Mouse (Mus musculus): ENCODE measurements around the gene Ckmt2. TPM values are rescaled to one million over a fixed set of nuclear protein-coding genes. Genes with fewer than 3 reads are reported as not detected.

Gene Ckmt2
- polyA plus RNA-seq, 2 experiments, result 1.2 TPM

DNA sequence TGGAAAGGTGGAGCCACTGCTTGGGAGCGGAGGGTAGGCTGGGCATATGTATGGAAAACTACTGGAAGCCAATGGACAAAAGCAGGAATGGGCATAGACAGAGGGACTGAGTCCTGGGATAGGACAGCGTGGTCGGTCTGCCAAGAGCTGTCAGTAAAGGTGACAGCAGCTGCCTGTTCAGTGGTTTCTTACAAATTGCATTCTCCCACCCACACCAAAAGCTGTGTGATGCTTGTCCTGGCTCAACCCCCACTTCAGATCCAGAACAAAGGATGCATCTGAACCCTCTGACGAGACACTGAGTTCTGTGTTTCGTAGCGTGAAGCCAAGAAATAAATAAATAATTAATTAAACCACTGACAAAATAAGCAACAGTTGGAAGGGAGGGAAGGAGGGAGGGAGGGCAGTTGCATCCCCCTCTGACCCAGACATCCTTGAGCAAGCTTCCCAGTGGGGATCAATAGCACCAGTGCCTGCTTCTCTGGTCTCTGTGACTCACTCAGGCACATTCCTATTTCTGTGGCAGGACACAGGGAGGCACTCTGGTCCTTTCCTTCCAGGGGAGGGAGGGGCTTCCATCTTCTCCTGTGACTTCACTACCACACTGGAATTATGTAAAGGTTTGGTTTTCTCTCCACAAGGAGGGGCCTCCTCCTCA, 39.0 kb upstream of the Ckmt2 start:
- TF ChIP-seq POLR2A (IDR thresholded peaks at IDR 0.05; ENCODE audit: borderline replicate concordance, extremely low read depth, insufficient read depth, insufficient read length), result no peak
- Histone ChIP-seq H3K4me1 (ENCODE audit: control insufficient read depth, insufficient read depth, low read length) (peaks cover 8% of the 10 kb centered on the region), H3K27ac (replicated peaks; ENCODE audit: low read depth, low read length) (no peak overlapping the region), H3K9ac (ENCODE audit: low read depth, low read length, severe bottlenecking) (no peak overlapping the region), H3K4me3 (replicated peaks; ENCODE audit: low read length) (no peak overlapping the region), H3K36me3 (ENCODE audit: control insufficient read depth, insufficient read depth, low read length) (no peaks in the 10 kb centered on the region), H3K27me3 (ENCODE audit: control insufficient read depth, insufficient read depth, low read length) (no peaks in the 10 kb centered on the region), H3K4me2 (replicated peaks; ENCODE audit: low read depth, low read length, severe bottlenecking) (peak overlapping the region; percentile 20), H3K9me3 (ENCODE audit: control insufficient read depth, low read length) (no peaks in the 10 kb centered on the region)
- WGBS, result 82% methylated on average over 6 of the region's 6 CpGs
- DNase-seq (ENCODE audit: low spot score) (peak; percentile 30), ATAC-seq (ENCODE audit: low FRiP score, low read depth) (peak; percentile 45; the same call in 1 of the 2 replicates)

DNA sequence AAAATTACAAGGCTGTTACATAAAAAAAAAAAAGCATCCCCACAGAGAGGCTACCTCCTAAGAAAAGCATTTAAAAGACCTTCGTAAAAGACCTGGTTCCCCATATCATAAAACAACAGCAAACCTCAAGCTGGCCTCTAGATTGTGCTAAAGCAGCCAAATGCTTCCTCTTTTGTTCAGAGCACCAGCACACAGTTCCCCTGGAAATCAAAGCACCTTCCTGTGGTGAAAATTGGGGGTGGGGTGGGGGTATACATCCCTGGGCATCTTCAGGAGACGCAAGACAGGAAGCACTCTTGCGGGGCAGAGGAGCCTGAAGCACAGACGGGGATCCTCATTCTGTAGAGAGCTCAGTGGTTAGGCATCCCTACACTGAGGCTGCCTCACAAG, 38.5 kb upstream of the Ckmt2 start:
- Histone ChIP-seq H3K36me3 (ENCODE audit: control insufficient read depth, insufficient read depth, low read length) (no peaks in the 10 kb centered on the region), H3K27me3 (ENCODE audit: control insufficient read depth, insufficient read depth, low read length) (no peaks in the 10 kb centered on the region), H3K27ac (replicated peaks; ENCODE audit: low read depth, low read length) (no peak overlapping the region), H3K4me1 (ENCODE audit: control insufficient read depth, insufficient read depth, low read length) (peaks cover 8% of the 10 kb centered on the region), H3K9me3 (ENCODE audit: control insufficient read depth, low read length) (no peaks in the 10 kb centered on the region), H3K4me2 (replicated peaks; ENCODE audit: low read depth, low read length, severe bottlenecking) (no peak overlapping the region), H3K9ac (ENCODE audit: low read depth, low read length, severe bottlenecking) (no peak overlapping the region), H3K4me3 (replicated peaks; ENCODE audit: low read length) (no peak overlapping the region)
- DNase-seq (ENCODE audit: low spot score), result no peak
- no peak for ATAC-seq (ENCODE audit: low FRiP score, low read depth)
- WGBS, result 47% methylated on average over 4 of the region's 4 CpGs
- TF ChIP-seq POLR2A (IDR thresholded peaks at IDR 0.05; ENCODE audit: borderline replicate concordance, extremely low read depth, insufficient read depth, insufficient read length), result no peak

- ATAC-seq (ENCODE audit: low FRiP score, low read depth) (no peak), DNase-seq (ENCODE audit: low spot score) (no peak)
- H3K27ac ChIP-seq (replicated peaks; ENCODE audit: low read depth, low read length), result no peak overlapping the region
- H3K4me2 ChIP-seq (replicated peaks; ENCODE audit: low read depth, low read length, severe bottlenecking), result no peak overlapping the region
- no peaks in the 10 kb centered on the region for H3K9me3 ChIP-seq (ENCODE audit: control insufficient read depth, low read length)
- H3K9ac ChIP-seq (ENCODE audit: low read depth, low read length, severe bottlenecking), result no peak overlapping the region
- H3K27me3 ChIP-seq (ENCODE audit: control insufficient read depth, insufficient read depth, low read length), result no peaks in the 10 kb centered on the region
- H3K36me3 ChIP-seq (ENCODE audit: control insufficient read depth, insufficient read depth, low read length), result no peaks in the 10 kb centered on the region
- H3K4me1 ChIP-seq (ENCODE audit: control insufficient read depth, insufficient read depth, low read length), result peaks cover 8% of the 10 kb centered on the region
- no peak for TF ChIP-seq POLR2A (IDR thresholded peaks at IDR 0.05; ENCODE audit: borderline replicate concordance, extremely low read depth, insufficient read depth, insufficient read length)
- no peak overlapping the region for H3K4me3 ChIP-seq (replicated peaks; ENCODE audit: low read length)
These were observed 35.0 kb upstream of the Ckmt2 start for GRCm38 (mm10) chr13:91911652-91912051.

DNA sequence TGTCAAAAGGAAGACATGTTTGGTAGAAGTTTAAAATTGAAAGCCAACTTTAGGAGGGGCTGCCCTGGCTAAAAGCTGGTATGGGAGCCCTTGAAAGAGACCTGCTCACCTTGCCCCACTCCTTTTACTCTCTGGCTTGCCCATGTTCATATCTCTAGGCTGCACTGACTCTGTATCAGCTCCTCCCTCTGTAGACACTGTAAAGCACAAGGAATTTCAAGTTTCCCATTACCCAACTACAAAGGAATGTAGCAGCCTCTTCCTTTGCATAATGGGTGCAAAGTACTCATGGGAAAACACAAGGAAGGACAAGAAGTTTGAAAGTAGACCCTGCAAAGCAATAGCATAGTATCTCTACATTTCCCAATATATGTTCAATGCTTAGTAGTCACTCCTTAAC, 34.5 kb upstream of the Ckmt2 start:
- TF ChIP-seq POLR2A (IDR thresholded peaks at IDR 0.05; ENCODE audit: borderline replicate concordance, extremely low read depth, insufficient read depth, insufficient read length), result no peak
- Histone ChIP-seq H3K27me3 (ENCODE audit: control insufficient read depth, insufficient read depth, low read length) (no peaks in the 10 kb centered on the region), H3K4me3 (replicated peaks; ENCODE audit: low read length) (no peak overlapping the region), H3K36me3 (ENCODE audit: control insufficient read depth, insufficient read depth, low read length) (no peaks in the 10 kb centered on the region), H3K4me2 (replicated peaks; ENCODE audit: low read depth, low read length, severe bottlenecking) (no peak overlapping the region), H3K9me3 (ENCODE audit: control insufficient read depth, low read length) (no peaks in the 10 kb centered on the region), H3K9ac (ENCODE audit: low read depth, low read length, severe bottlenecking) (no peak overlapping the region), H3K4me1 (ENCODE audit: control insufficient read depth, insufficient read depth, low read length) (peaks cover 8% of the 10 kb centered on the region), H3K27ac (replicated peaks; ENCODE audit: low read depth, low read length) (no peak overlapping the region)
- ATAC-seq (ENCODE audit: low FRiP score, low read depth) (no peak), DNase-seq (ENCODE audit: low spot score) (no peak)

GRCm38 (mm10) chr13:91908202-91908980, 31.7 kb upstream of the Ckmt2 start:
- Histone ChIP-seq H3K27ac (replicated peaks; ENCODE audit: low read depth, low read length) (no peak overlapping the region), H3K36me3 (ENCODE audit: control insufficient read depth, insufficient read depth, low read length) (no peaks in the 10 kb centered on the region), H3K4me3 (replicated peaks; ENCODE audit: low read length) (no peak overlapping the region), H3K9me3 (ENCODE audit: control insufficient read depth, low read length) (no peaks in the 10 kb centered on the region), H3K4me1 (ENCODE audit: control insufficient read depth, insufficient read depth, low read length) (peaks cover 3% of the 10 kb centered on the region; the same call in 1 of the 2 replicates), H3K9ac (ENCODE audit: low read depth, low read length, severe bottlenecking) (no peak overlapping the region), H3K4me2 (replicated peaks; ENCODE audit: low read depth, low read length, severe bottlenecking) (no peak overlapping the region), H3K27me3 (ENCODE audit: control insufficient read depth, insufficient read depth, low read length) (no peaks in the 10 kb centered on the region)
- WGBS, result 40% methylated on average over 10 of the region's 10 CpGs
- DNase-seq (ENCODE audit: low spot score) (peak; percentile 88), ATAC-seq (ENCODE audit: low FRiP score, low read depth) (peak; percentile 84)
- TF ChIP-seq POLR2A (IDR thresholded peaks at IDR 0.05; ENCODE audit: borderline replicate concordance, extremely low read depth, insufficient read depth, insufficient read length), result no peak

Measured in limb, embryonic 14.5 days (tissue).